Mouse (Mus musculus): ENCODE measurements around the gene Crybb3. TPM values are rescaled to one million over a fixed set of nuclear protein-coding genes. Genes with fewer than 3 reads are reported as not detected.
"Not testable (repeated sequence)": the region's sequence is repeated elsewhere in the genome, so short reads cannot be mapped to it uniquely, and the experiment has no call there.

Crybb3 gene
- total and polyA plus RNA-seq, 2 experiments: 2.3 to 4.3 TPM

- Histone ChIP-seq H3K36me3 (ENCODE audit: control insufficient read depth, insufficient read depth, low read length) (no peaks in the 10 kb centered on the region), H3K4me1 (ENCODE audit: control insufficient read depth, insufficient read depth, low read length) (peaks cover 14% of the 10 kb centered on the region), H3K27me3 (ENCODE audit: control insufficient read depth, insufficient read depth, low read length) (no peaks in the 10 kb centered on the region), H3K27ac (replicated peaks; ENCODE audit: insufficient read depth, low read depth, low read length) (no peak overlapping the region), H3K79me2 (ENCODE audit: control insufficient read depth, insufficient read depth, low read length) (peaks cover 70% of the 10 kb centered on the region), H3K9ac (ENCODE audit: low read depth, low read length) (no peak overlapping the region), H3K4me3 (ENCODE audit: insufficient read depth, low read depth, low read length) (no peak overlapping the region)
- WGBS: 86% methylated on average over 10 of the region's 10 CpGs
- TF ChIP-seq CTCF (IDR thresholded peaks at IDR 0.05; ENCODE audit: low read depth, low read length) (no peak), POLR2A (IDR thresholded peaks at IDR 0.05; ENCODE audit: extremely low read depth, insufficient read depth, low read length) (no peak)
- no peak for DNase-seq (ENCODE audit: extremely low read depth, low read depth, low spot score)
Observed at GRCm38 (mm10) chr5:113115896-113116295, 34.5 kb upstream of the Crybb3 start.

- TF ChIP-seq POLR2A (IDR thresholded peaks at IDR 0.05; ENCODE audit: extremely low read depth, insufficient read depth, low read length) (no peak), CTCF (IDR thresholded peaks at IDR 0.05; ENCODE audit: low read depth, low read length) (no peak)
- peaks cover 6% of the 10 kb centered on the region for H3K4me1 ChIP-seq (ENCODE audit: control insufficient read depth, insufficient read depth, low read length)
- no peaks in the 10 kb centered on the region for H3K27me3 ChIP-seq (ENCODE audit: control insufficient read depth, insufficient read depth, low read length)
- no peak overlapping the region for H3K27ac ChIP-seq (replicated peaks; ENCODE audit: insufficient read depth, low read depth, low read length)
- no peak overlapping the region for H3K4me3 ChIP-seq (ENCODE audit: insufficient read depth, low read depth, low read length)
- no peaks in the 10 kb centered on the region for H3K36me3 ChIP-seq (ENCODE audit: control insufficient read depth, insufficient read depth, low read length)
- peaks cover 63% of the 10 kb centered on the region for H3K79me2 ChIP-seq (ENCODE audit: control insufficient read depth, insufficient read depth, low read length)
- no peak overlapping the region for H3K9ac ChIP-seq (ENCODE audit: low read depth, low read length)
- no peak for DNase-seq (ENCODE audit: extremely low read depth, low read depth, low spot score)
- WGBS: 55% methylated on average over 20 of the region's 20 CpGs
Observed at GRCm38 (mm10) chr5:113114264-113115225, 33.2 kb upstream of the Crybb3 start.

- 42% methylated on average over 5 of the region's 5 CpGs for WGBS
- Histone ChIP-seq H3K4me3 (ENCODE audit: insufficient read depth, low read depth, low read length) (no peak overlapping the region), H3K79me2 (ENCODE audit: control insufficient read depth, insufficient read depth, low read length) (peaks cover 61% of the 10 kb centered on the region), H3K36me3 (ENCODE audit: control insufficient read depth, insufficient read depth, low read length) (no peaks in the 10 kb centered on the region), H3K9ac (ENCODE audit: low read depth, low read length) (no peak overlapping the region), H3K27me3 (ENCODE audit: control insufficient read depth, insufficient read depth, low read length) (no peaks in the 10 kb centered on the region), H3K4me1 (ENCODE audit: control insufficient read depth, insufficient read depth, low read length) (peaks cover 2% of the 10 kb centered on the region), H3K27ac (replicated peaks; ENCODE audit: insufficient read depth, low read depth, low read length) (no peak overlapping the region)
- no peak for TF ChIP-seq CTCF (IDR thresholded peaks at IDR 0.05; ENCODE audit: low read depth, low read length)
- no peak for TF ChIP-seq POLR2A (IDR thresholded peaks at IDR 0.05; ENCODE audit: extremely low read depth, insufficient read depth, low read length)
- no peak for DNase-seq (ENCODE audit: extremely low read depth, low read depth, low spot score)
Observed at GRCm38 (mm10) chr5:113113120-113113519, 31.7 kb upstream of the Crybb3 start.

- Histone ChIP-seq H3K36me3 (ENCODE audit: control insufficient read depth, insufficient read depth, low read length) (no peaks in the 10 kb centered on the region), H3K4me3 (ENCODE audit: insufficient read depth, low read depth, low read length) (no peak overlapping the region), H3K9ac (ENCODE audit: low read depth, low read length) (no peak overlapping the region), H3K79me2 (ENCODE audit: control insufficient read depth, insufficient read depth, low read length) (peaks cover 56% of the 10 kb centered on the region), H3K27me3 (ENCODE audit: control insufficient read depth, insufficient read depth, low read length) (no peaks in the 10 kb centered on the region), H3K4me1 (ENCODE audit: control insufficient read depth, insufficient read depth, low read length) (peaks cover 6% of the 10 kb centered on the region), H3K27ac (replicated peaks; ENCODE audit: insufficient read depth, low read depth, low read length) (no peak overlapping the region)
- TF ChIP-seq CTCF (IDR thresholded peaks at IDR 0.05; ENCODE audit: low read depth, low read length) (no peak), POLR2A (IDR thresholded peaks at IDR 0.05; ENCODE audit: extremely low read depth, insufficient read depth, low read length) (no peak)
- 54% methylated on average over 4 of the region's 4 CpGs for WGBS
- DNase-seq (ENCODE audit: extremely low read depth, low read depth, low spot score): no peak
Observed at GRCm38 (mm10) chr5:113111336-113111735, 30.0 kb upstream of the Crybb3 start.

GRCm38 (mm10) chr5:113110929-113111328 is 29.5 kb upstream of the Crybb3 start:
- no peak for TF ChIP-seq POLR2A (IDR thresholded peaks at IDR 0.05; ENCODE audit: extremely low read depth, insufficient read depth, low read length)
- TF ChIP-seq CTCF (IDR thresholded peaks at IDR 0.05; ENCODE audit: low read depth, low read length): no peak
- 32% methylated on average over 1 of the region's 1 CpGs for WGBS
- no peak overlapping the region for H3K27ac ChIP-seq (replicated peaks; ENCODE audit: insufficient read depth, low read depth, low read length)

GRCm38 (mm10) chr5:113109651-113110050 is 28.3 kb upstream of the Crybb3 start:
- TF ChIP-seq CTCF (IDR thresholded peaks at IDR 0.05; ENCODE audit: low read depth, low read length): peak; percentile 39
- H3K27ac ChIP-seq (replicated peaks; ENCODE audit: insufficient read depth, low read depth, low read length); H3K27me3 ChIP-seq (ENCODE audit: control insufficient read depth, insufficient read depth, low read length); H3K36me3 ChIP-seq (ENCODE audit: control insufficient read depth, insufficient read depth, low read length); H3K4me1 ChIP-seq (ENCODE audit: control insufficient read depth, insufficient read depth, low read length); DNase-seq (ENCODE audit: extremely low read depth, low read depth, low spot score); H3K4me3 ChIP-seq (ENCODE audit: insufficient read depth, low read depth, low read length); H3K9ac ChIP-seq (ENCODE audit: low read depth, low read length): not testable (repeated sequence)
- peaks cover 46% of the 10 kb centered on the region for H3K79me2 ChIP-seq (ENCODE audit: control insufficient read depth, insufficient read depth, low read length)
- 93% methylated on average over 2 of the region's 2 CpGs for WGBS

More at GRCm38 (mm10) chr5:113110929-113111328, 29.5 kb upstream of the Crybb3 start:
- Histone ChIP-seq H3K4me1 (ENCODE audit: control insufficient read depth, insufficient read depth, low read length) (peaks cover 6% of the 10 kb centered on the region), H3K4me3 (ENCODE audit: insufficient read depth, low read depth, low read length) (no peak overlapping the region), H3K79me2 (ENCODE audit: control insufficient read depth, insufficient read depth, low read length) (peaks cover 52% of the 10 kb centered on the region), H3K9ac (ENCODE audit: low read depth, low read length) (no peak overlapping the region), H3K36me3 (ENCODE audit: control insufficient read depth, insufficient read depth, low read length) (no peaks in the 10 kb centered on the region), H3K27me3 (ENCODE audit: control insufficient read depth, insufficient read depth, low read length) (no peaks in the 10 kb centered on the region)
- no peak for DNase-seq (ENCODE audit: extremely low read depth, low read depth, low spot score)
